Mouse (Mus musculus): Measurements from ENCODE around the gene Dpm3. TPM values are rescaled to one million over a fixed set of nuclear protein-coding genes. Genes with fewer than 3 reads are reported as not detected.
"Not testable (repeated sequence)": the region's sequence is repeated elsewhere in the genome, so short reads cannot be mapped to it uniquely, and the experiment has no call there.

Dpm3 gene
- 76.4 and 83.4 TPM in 2 replicates for polyA plus RNA-seq (2016; fragmentation: Nextera tagmentation; extraction: Ambion mirVana)

GRCm38 (mm10) chr3:89259076-89259475 lies at the start of gene Dpm3:
TSS of gene Dpm3 (plus strand) at chr3:89259358.
- no peaks in the 10 kb centered on the region for H3K27me3 ChIP-seq (replicated peaks)
- H3K4me1 ChIP-seq: no peaks in the 10 kb centered on the region
- no peak within 1 kb of the TSS for H3K4me2 ChIP-seq (replicated peaks)
- no peak within 1 kb of the TSS for H3K4me3 ChIP-seq
- H3K9ac ChIP-seq: no peak within 1 kb of the TSS
- H3K27ac ChIP-seq: no peak within 1 kb of the TSS
- ATAC-seq (ENCODE audit: low FRiP score, low read depth): no peak
- H3K36me3 ChIP-seq: no peaks in the 10 kb centered on the region
- 52% methylated on average over 7 of the region's 7 CpGs for WGBS
- no peaks in the 10 kb centered on the region for H3K9me3 ChIP-seq

- Histone ChIP-seq H3K4me2 (replicated peaks) (no peak overlapping the region), H3K27ac (no peak overlapping the region), H3K4me1 (peaks cover 14% of the 10 kb centered on the region), H3K9me3 (no peaks in the 10 kb centered on the region), H3K9ac (0 out of 2 replicates have a peak overlapping the region, but pooled peaks have one; percentile 2), H3K27me3 (replicated peaks) (no peaks in the 10 kb centered on the region), H3K36me3 (peaks cover 63% of the 10 kb centered on the region), H3K4me3 (no peak overlapping the region)
- no peak for ATAC-seq (ENCODE audit: low FRiP score, low read depth)
- WGBS: 91% methylated on average over 7 of the region's 7 CpGs
These were observed 49.4 kb upstream of the Dpm3 start for GRCm38 (mm10) chr3:89209731-89210130.

- no peaks in the 10 kb centered on the region for H3K9me3 ChIP-seq
- H3K36me3 ChIP-seq: peaks cover 59% of the 10 kb centered on the region
- WGBS: 92% methylated on average over 13 of the region's 13 CpGs
- no peak overlapping the region for H3K4me3 ChIP-seq
- no peak overlapping the region for H3K27ac ChIP-seq
- H3K4me2 ChIP-seq (replicated peaks): no peak overlapping the region
- ATAC-seq (ENCODE audit: low FRiP score, low read depth): no peak
- H3K27me3 ChIP-seq (replicated peaks): no peaks in the 10 kb centered on the region
- peaks cover 19% of the 10 kb centered on the region for H3K4me1 ChIP-seq
- no peak overlapping the region for H3K9ac ChIP-seq
These were observed 49.0 kb upstream of the Dpm3 start for GRCm38 (mm10) chr3:89210162-89210561.

- peaks cover 54% of the 10 kb centered on the region for H3K36me3 ChIP-seq
- H3K4me2 ChIP-seq (replicated peaks): no peak overlapping the region
- WGBS: 88% methylated on average over 7 of the region's 7 CpGs
- no peak overlapping the region for H3K4me3 ChIP-seq
- H3K27ac ChIP-seq: no peak overlapping the region
- ATAC-seq (ENCODE audit: low FRiP score, low read depth): no peak
- H3K27me3 ChIP-seq (replicated peaks): no peaks in the 10 kb centered on the region
- no peaks in the 10 kb centered on the region for H3K9me3 ChIP-seq
- peaks cover 24% of the 10 kb centered on the region for H3K4me1 ChIP-seq
- no peak overlapping the region for H3K9ac ChIP-seq
These were observed 48.4 kb upstream of the Dpm3 start for GRCm38 (mm10) chr3:89210731-89211130.

GRCm38 (mm10) chr3:89213803-89214530 lies 45.2 kb upstream of the Dpm3 start:
- peak overlapping the region; percentile 89 for H3K27ac ChIP-seq
- peaks cover 26% of the 10 kb centered on the region for H3K36me3 ChIP-seq
- under 1% methylated on average over 69 of the region's 69 CpGs for WGBS
- H3K27me3 ChIP-seq (replicated peaks): no peaks in the 10 kb centered on the region
- peak overlapping the region; percentile 73 for H3K4me2 ChIP-seq (replicated peaks)
- peak overlapping the region; percentile 82 for H3K4me3 ChIP-seq
- peak overlapping the region; percentile 81 for H3K9ac ChIP-seq
- peak; percentile 89 for ATAC-seq (ENCODE audit: low FRiP score, low read depth)
- H3K4me1 ChIP-seq: peaks cover 29% of the 10 kb centered on the region
- H3K9me3 ChIP-seq: no peaks in the 10 kb centered on the region

- peak within 1 kb of the TSS; percentile 82 for H3K4me3 ChIP-seq
- H3K27me3 ChIP-seq (replicated peaks): no peaks in the 10 kb centered on the region
- H3K27ac ChIP-seq: peak within 1 kb of the TSS; percentile 89
- peaks cover 29% of the 10 kb centered on the region for H3K4me1 ChIP-seq
- ATAC-seq (ENCODE audit: low FRiP score, low read depth): 0 out of 2 replicates have a peak, but pooled peaks have one; percentile 12
- peaks cover 21% of the 10 kb centered on the region for H3K36me3 ChIP-seq
- no peaks in the 10 kb centered on the region for H3K9me3 ChIP-seq
- H3K4me2 ChIP-seq (replicated peaks): peak within 1 kb of the TSS; percentile 73
- H3K9ac ChIP-seq: peak within 1 kb of the TSS; percentile 81
- WGBS: 1% methylated on average over 18 of the region's 19 CpGs
These were observed 44.3 kb upstream of the Dpm3 start, which contains the start of gene Thbs3 for GRCm38 (mm10) chr3:89214681-89215411. TSS of gene Thbs3 (plus strand) at chr3:89215180.

GRCm38 (mm10) chr3:89215853-89216252 lies 43.3 kb upstream of the Dpm3 start:
- Histone ChIP-seq H3K9me3 (no peaks in the 10 kb centered on the region), H3K9ac (peak overlapping the region; percentile 81), H3K4me3 (peak overlapping the region; percentile 82), H3K27ac (0 out of 2 replicates have a peak overlapping the region, but pooled peaks have one; percentile 89), H3K36me3 (peaks cover 11% of the 10 kb centered on the region), H3K4me2 (replicated peaks) (peak overlapping the region; percentile 73), H3K27me3 (replicated peaks) (no peaks in the 10 kb centered on the region), H3K4me1 (peaks cover 29% of the 10 kb centered on the region)
- peak; percentile 24 for ATAC-seq (ENCODE audit: low FRiP score, low read depth)
- WGBS: under 1% methylated on average over 6 of the region's 6 CpGs

- H3K27ac ChIP-seq; ATAC-seq (ENCODE audit: low FRiP score, low read depth); H3K4me3 ChIP-seq; H3K9ac ChIP-seq; H3K9me3 ChIP-seq; H3K27me3 ChIP-seq (replicated peaks): not testable (repeated sequence)
- H3K4me1 ChIP-seq: peaks cover 29% of the 10 kb centered on the region
- H3K36me3 ChIP-seq: peaks cover 10% of the 10 kb centered on the region; the same call in 1 of the 2 replicates
- peak overlapping the region; percentile 73 for H3K4me2 ChIP-seq (replicated peaks)
- 73% methylated on average over 7 of the region's 7 CpGs for WGBS
These were observed 42.8 kb upstream of the Dpm3 start for GRCm38 (mm10) chr3:89216407-89216806.

GRCm38 (mm10) chr3:89218271-89218670 lies 40.9 kb upstream of the Dpm3 start:
- Histone ChIP-seq H3K4me3 (no peak overlapping the region), H3K9ac (no peak overlapping the region), H3K9me3 (no peaks in the 10 kb centered on the region), H3K4me2 (replicated peaks) (no peak overlapping the region), H3K36me3 (peaks cover 18% of the 10 kb centered on the region; the same call in 1 of the 2 replicates), H3K4me1 (peaks cover 27% of the 10 kb centered on the region), H3K27ac (no peak overlapping the region), H3K27me3 (replicated peaks) (no peaks in the 10 kb centered on the region)
- ATAC-seq (ENCODE audit: low FRiP score, low read depth): no peak
- WGBS: 81% methylated on average over 1 of the region's 1 CpGs

- H3K4me3 ChIP-seq: no peak overlapping the region
- WGBS: 50% methylated on average over 8 of the region's 8 CpGs
- H3K9me3 ChIP-seq: no peaks in the 10 kb centered on the region
- H3K27ac ChIP-seq: no peak overlapping the region
- peaks cover 31% of the 10 kb centered on the region for H3K36me3 ChIP-seq
- H3K4me2 ChIP-seq (replicated peaks): no peak overlapping the region
- H3K27me3 ChIP-seq (replicated peaks): no peaks in the 10 kb centered on the region
- H3K9ac ChIP-seq: no peak overlapping the region
- ATAC-seq (ENCODE audit: low FRiP score, low read depth): no peak
- H3K4me1 ChIP-seq: peaks cover 36% of the 10 kb centered on the region
These were observed 39.6 kb upstream of the Dpm3 start for GRCm38 (mm10) chr3:89219546-89219945.

- Histone ChIP-seq H3K9me3 (no peaks in the 10 kb centered on the region), H3K36me3 (peaks cover 32% of the 10 kb centered on the region), H3K27me3 (replicated peaks) (no peaks in the 10 kb centered on the region), H3K27ac (no peak overlapping the region), H3K9ac (no peak overlapping the region), H3K4me2 (replicated peaks) (no peak overlapping the region), H3K4me1 (peaks cover 36% of the 10 kb centered on the region), H3K4me3 (no peak overlapping the region)
- 77% methylated on average over 5 of the region's 5 CpGs for WGBS
- ATAC-seq (ENCODE audit: low FRiP score, low read depth): no peak
These were observed 38.0 kb upstream of the Dpm3 start for GRCm38 (mm10) chr3:89221167-89221566.

- no peaks in the 10 kb centered on the region for H3K9me3 ChIP-seq
- ATAC-seq (ENCODE audit: low FRiP score, low read depth): no peak
- H3K27ac ChIP-seq: peak overlapping the region; percentile 80; the same call in 1 of the 2 replicates
- H3K36me3 ChIP-seq: peaks cover 24% of the 10 kb centered on the region
- peaks cover 65% of the 10 kb centered on the region for H3K4me1 ChIP-seq
- peak overlapping the region; percentile 64 for H3K4me3 ChIP-seq
- WGBS: 49% methylated on average over 11 of the region's 11 CpGs
- H3K27me3 ChIP-seq (replicated peaks): no peaks in the 10 kb centered on the region
- H3K9ac ChIP-seq: peak overlapping the region; percentile 77
- H3K4me2 ChIP-seq (replicated peaks): peak overlapping the region; percentile 85
These were observed 34.4 kb upstream of the Dpm3 start for GRCm38 (mm10) chr3:89224796-89225195.

Data from neural tube, embryonic 12.5 days (tissue).